Mouse (Mus musculus) hindbrain, postnatal 0 days (tissue): ENCODE data around the gene Loxl3. TPM values are rescaled to one million over a fixed set of nuclear protein-coding genes. Genes with fewer than 3 reads are reported as not detected.

Experiments used
- ATAC-seq: fragments of 200-750 bp; cut with Nextera tagmentation; 2 replicates; pipeline ENCODE4 v1.8.0; 2017; ENCODE audit warnings: mild to moderate bottlenecking, moderate TSS enrichment, moderate library complexity
- DNase-seq: peaks from one replicate; pipeline ENCODE4 v3.0.0-alpha.2; 2015; ENCODE audit warnings: low spot score
- H3K27ac ChIP-seq: fragments of 300-500 bp; sonication (generic); 2 replicates; pipeline ENCODE4 v1.5.1; 2014; ENCODE audit warnings: mild to moderate bottlenecking
- H3K27me3 ChIP-seq: fragments of 300-500 bp; sonication (generic); 2 replicates; pipeline ENCODE4 v1.6.1; 2014; ENCODE audit warnings: low read length, mixed read lengths; ENCODE audit not compliant: insufficient read depth
- H3K36me3 ChIP-seq: fragments of 300-500 bp; sonication (generic); 2 replicates; pipeline ENCODE4 v1.6.1; 2014; ENCODE audit warnings: low read length, mixed read lengths; ENCODE audit not compliant: insufficient read depth
- H3K4me1 ChIP-seq: fragments of 300-500 bp; sonication (generic); 2 replicates; pipeline ENCODE4 v1.6.1; 2014; ENCODE audit warnings: antibody characterized with exemption, low read length, mixed read lengths; ENCODE audit not compliant: insufficient read depth
- H3K4me2 ChIP-seq: fragments of 300-500 bp; sonication (generic); 2 replicates; pipeline ENCODE4 v1.6.1; 2014; ENCODE audit warnings: low read depth, mild to moderate bottlenecking, low read length, moderate library complexity, mixed read lengths
- H3K4me3 ChIP-seq: fragments of 300-500 bp; sonication (generic); 2 replicates; pipeline ENCODE4 v1.5.1; 2014; ENCODE audit warnings: low read length
- H3K9ac ChIP-seq: fragments of 300-500 bp; sonication (generic); replicated peaks from 2 replicates; pipeline ENCODE4 v1.6.1; 2014; ENCODE audit warnings: mild to moderate bottlenecking, low read length, moderate library complexity, mixed read lengths
- H3K9me3 ChIP-seq: fragments of 300-500 bp; sonication (generic); 2 replicates; pipeline ENCODE4 v1.6.1; 2016; ENCODE audit warnings: low read length, mixed read lengths
- CTCF ChIP-seq: IDR thresholded peaks from 2 replicates; pipeline ENCODE4 v1.5.1; 2016; ENCODE audit warnings: antibody characterized with exemption, control low read depth, low read depth
- WGBS: fragments of 180-500 bp; shearing (Covaris S2); extraction: QIAGEN DNeasy Blood & Tissue Kit; methylation state at CpG from one replicate; pipeline ENCODE4 v1.1.7; 2014; 5-methylcytosine and 5-hydroxymethylcytosine counted together
- polyA plus RNA-seq: library from polyadenylated mRNA; unstranded; fragments of >200 nt; fragmentation: Nextera tagmentation; extraction: Ambion mirVana; gene quantifications from 2 replicates; pipeline ENCODE4 v1.2.1, GENCODE M21; 2015
- total RNA-seq: library from RNA; depleted of rRNA; stranded (reverse); fragments of >200 nt; gene quantifications from 2 replicates; pipeline ENCODE4 v1.2.3, GENCODE M21; 2014

The Loxl3 gene
- total and polyA plus RNA-seq, 2 experiments from 2014 or later: 5.6 to 6.1 TPM

- H3K4me1 ChIP-seq: 0 out of 2 replicates have a peak, but pooled peaks cover 8% of the 10 kb centered on the region
- no peak overlapping the region for H3K27ac ChIP-seq
- peak overlapping the region; percentile 47 for H3K4me3 ChIP-seq
- H3K9ac ChIP-seq: peak overlapping the region; percentile 40; the same call in 1 of the 2 replicates
- H3K36me3 ChIP-seq: no peaks in the 10 kb centered on the region
- WGBS: under 1% methylated on average over 30 of the region's 31 CpGs
- H3K4me2 ChIP-seq: peak overlapping the region; percentile 84
- H3K27me3 ChIP-seq: peaks cover 25% of the 10 kb centered on the region; the same call in 1 of the 2 replicates
- ATAC-seq (peak; percentile 46), DNase-seq (peak; percentile 15)
- TF ChIP-seq CTCF: peak; percentile 26; the same call in 1 of the 2 replicates
- H3K9me3 ChIP-seq: no peaks in the 10 kb centered on the region
Observed at GRCm38 (mm10) chr6:83032769-83033191, 1.2 kb upstream of the Loxl3 start.

- Histone ChIP-seq H3K4me1 (peaks cover 15% of the 10 kb centered on the region; the same call in 1 of the 2 replicates), H3K27ac (0 out of 2 replicates have a peak overlapping the region, but pooled peaks have one; percentile 67), H3K9me3 (no peaks in the 10 kb centered on the region), H3K9ac (no peak overlapping the region; the same call in 1 of the 2 replicates), H3K36me3 (no peaks in the 10 kb centered on the region), H3K27me3 (peaks cover 25% of the 10 kb centered on the region; the same call in 1 of the 2 replicates), H3K4me3 (peak overlapping the region; percentile 47), H3K4me2 (peak overlapping the region; percentile 84)
- DNase-seq (no peak), ATAC-seq (no peak)
- TF ChIP-seq CTCF: no peak
- 26% methylated on average over 5 of the region's 5 CpGs for WGBS
Observed at GRCm38 (mm10) chr6:83034463-83035055, 586 bp downstream of the Loxl3 start.

- Histone ChIP-seq H3K36me3 (no peaks in the 10 kb centered on the region), H3K4me2 (no peak overlapping the region), H3K4me3 (no peak overlapping the region), H3K27me3 (peaks cover 20% of the 10 kb centered on the region; the same call in 1 of the 2 replicates), H3K9me3 (no peaks in the 10 kb centered on the region), H3K9ac (no peak overlapping the region), H3K4me1 (peaks cover 13% of the 10 kb centered on the region; the same call in 1 of the 2 replicates), H3K27ac (no peak overlapping the region)
- ATAC-seq (no peak), DNase-seq (no peak)
- 82% methylated on average over 8 of the region's 8 CpGs for WGBS
- TF ChIP-seq CTCF: no peak
Observed at GRCm38 (mm10) chr6:83037188-83037587, 3.2 kb downstream of the Loxl3 start.

GRCm38 (mm10) chr6:83038496-83039012, 4.6 kb downstream of the Loxl3 start:
- peak overlapping the region; percentile 21 for H3K4me3 ChIP-seq
- 7% methylated on average over 24 of the region's 24 CpGs for WGBS

GRCm38 (mm10) chr6:83040601-83041000, 6.6 kb downstream of the Loxl3 start:
- H3K9ac ChIP-seq: no peak overlapping the region
- no peaks in the 10 kb centered on the region for H3K36me3 ChIP-seq
- no peaks in the 10 kb centered on the region for H3K9me3 ChIP-seq
- no peaks in the 10 kb centered on the region for H3K27me3 ChIP-seq
- TF ChIP-seq CTCF: no peak
- no peak overlapping the region for H3K27ac ChIP-seq
- peaks cover 7% of the 10 kb centered on the region; the same call in 1 of the 2 replicates for H3K4me1 ChIP-seq
- no peak overlapping the region for H3K4me3 ChIP-seq
- H3K4me2 ChIP-seq: no peak overlapping the region
- DNase-seq (no peak), ATAC-seq (no peak)
- whole genome bisulfite sequencing: 77% methylated on average over 5 of the region's 5 CpGs

More at GRCm38 (mm10) chr6:83038496-83039012, 4.6 kb downstream of the Loxl3 start:
- peak overlapping the region; percentile 53 for H3K4me2 ChIP-seq
- H3K36me3 ChIP-seq: no peaks in the 10 kb centered on the region
- ATAC-seq: peak; percentile 74
- DNase-seq: peak; percentile 87
- H3K27ac ChIP-seq: no peak overlapping the region
- H3K9me3 ChIP-seq: no peaks in the 10 kb centered on the region
- peak overlapping the region; percentile 24; the same call in 1 of the 2 replicates for H3K9ac ChIP-seq
- no peak for TF ChIP-seq CTCF
- peaks cover 7% of the 10 kb centered on the region; the same call in 1 of the 2 replicates for H3K4me1 ChIP-seq
- H3K27me3 ChIP-seq: peaks cover 6% of the 10 kb centered on the region; the same call in 1 of the 2 replicates

DNA sequence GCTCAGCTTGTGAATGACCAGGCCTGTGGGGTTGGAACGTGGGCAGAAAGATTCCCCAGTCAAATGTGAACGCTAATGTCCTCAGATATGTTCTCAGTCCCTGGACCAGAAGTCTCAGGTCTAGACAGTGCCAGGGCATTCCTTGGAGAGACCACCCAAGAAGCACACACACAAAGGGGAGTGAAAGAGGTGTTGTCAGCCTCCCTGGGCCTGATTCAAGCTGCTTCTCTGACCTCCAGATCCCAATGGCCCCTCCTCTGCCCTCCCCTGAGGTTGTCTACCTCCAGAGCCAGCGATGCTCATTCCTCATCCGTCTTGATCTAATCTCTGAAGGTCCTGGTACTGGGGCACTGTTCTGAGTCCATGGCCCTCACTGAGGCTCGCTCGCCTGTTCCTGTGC, 9.6 kb downstream of the Loxl3 start:
- no peak overlapping the region for H3K9ac ChIP-seq
- H3K36me3 ChIP-seq: no peaks in the 10 kb centered on the region
- H3K27ac ChIP-seq: no peak overlapping the region
- TF ChIP-seq CTCF: no peak
- H3K9me3 ChIP-seq: no peaks in the 10 kb centered on the region
- H3K4me2 ChIP-seq: no peak overlapping the region
- peaks cover 3% of the 10 kb centered on the region; the same call in 1 of the 2 replicates for H3K4me1 ChIP-seq
- H3K4me3 ChIP-seq: no peak overlapping the region
- no peak for ATAC-seq
- WGBS: 65% methylated on average over 6 of the region's 6 CpGs
- no peak for DNase-seq
- H3K27me3 ChIP-seq: no peaks in the 10 kb centered on the region

DNA sequence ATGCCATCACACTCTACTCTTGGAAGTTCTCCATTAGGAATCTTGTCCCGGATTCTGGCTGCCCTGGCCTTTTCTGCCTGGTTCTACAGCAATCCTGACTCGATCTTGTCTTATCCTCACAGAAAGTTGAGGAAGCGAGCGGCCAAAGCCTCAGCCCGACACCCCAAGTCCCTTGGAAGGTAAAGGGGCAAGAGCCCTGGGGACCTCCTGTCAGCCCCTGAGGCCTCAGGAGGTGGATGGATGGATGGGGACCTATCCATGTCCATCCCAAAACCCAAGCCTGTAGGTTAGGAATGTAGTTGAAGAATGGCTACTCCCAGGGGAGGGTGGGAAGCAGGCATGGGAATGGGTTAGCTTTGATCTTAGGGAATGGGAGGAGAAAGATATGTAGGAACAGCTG, 10.0 kb downstream of the Loxl3 start:
- WGBS: 86% methylated on average over 5 of the region's 5 CpGs

More for the DNA sequence above, 10.0 kb downstream of the Loxl3 start:
- H3K4me3 ChIP-seq: no peak overlapping the region
- TF ChIP-seq CTCF: no peak
- no peak for DNase-seq
- no peaks in the 10 kb centered on the region for H3K27me3 ChIP-seq
- no peak overlapping the region for H3K9ac ChIP-seq
- H3K4me2 ChIP-seq: no peak overlapping the region
- H3K9me3 ChIP-seq: no peaks in the 10 kb centered on the region
- no peaks in the 10 kb centered on the region for H3K36me3 ChIP-seq
- no peaks in the 10 kb centered on the region for H3K4me1 ChIP-seq
- no peak for ATAC-seq
- no peak overlapping the region for H3K27ac ChIP-seq
